Mouse (Mus musculus): ENCODE results near the gene Megf8.
"Not testable (repeated sequence)": the region's sequence is repeated elsewhere in the genome, so short reads cannot be mapped to it uniquely, and the experiment has no call there.

The Megf8 gene

DNA sequence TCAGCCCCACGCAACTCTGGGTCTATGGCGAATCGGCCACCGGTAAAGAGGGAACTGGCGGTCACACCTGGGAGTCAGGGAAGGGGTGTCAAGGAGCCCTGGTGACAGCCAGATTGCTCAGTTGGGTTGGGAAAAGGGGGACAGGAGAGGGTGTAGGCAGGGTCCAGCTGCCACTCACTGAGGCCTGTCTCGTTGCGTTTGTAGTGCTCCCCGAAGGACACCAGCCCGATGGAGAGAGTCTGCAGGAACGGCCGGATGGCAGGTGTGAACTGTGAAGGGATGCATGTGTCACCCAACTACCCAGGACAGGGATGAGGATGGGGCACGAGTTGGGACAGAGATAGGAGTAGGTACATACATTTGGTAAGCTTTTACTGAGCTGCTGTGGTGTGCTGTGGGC, 68.3 kb downstream of the Megf8 start:
- DNase-seq = no peak

DNA sequence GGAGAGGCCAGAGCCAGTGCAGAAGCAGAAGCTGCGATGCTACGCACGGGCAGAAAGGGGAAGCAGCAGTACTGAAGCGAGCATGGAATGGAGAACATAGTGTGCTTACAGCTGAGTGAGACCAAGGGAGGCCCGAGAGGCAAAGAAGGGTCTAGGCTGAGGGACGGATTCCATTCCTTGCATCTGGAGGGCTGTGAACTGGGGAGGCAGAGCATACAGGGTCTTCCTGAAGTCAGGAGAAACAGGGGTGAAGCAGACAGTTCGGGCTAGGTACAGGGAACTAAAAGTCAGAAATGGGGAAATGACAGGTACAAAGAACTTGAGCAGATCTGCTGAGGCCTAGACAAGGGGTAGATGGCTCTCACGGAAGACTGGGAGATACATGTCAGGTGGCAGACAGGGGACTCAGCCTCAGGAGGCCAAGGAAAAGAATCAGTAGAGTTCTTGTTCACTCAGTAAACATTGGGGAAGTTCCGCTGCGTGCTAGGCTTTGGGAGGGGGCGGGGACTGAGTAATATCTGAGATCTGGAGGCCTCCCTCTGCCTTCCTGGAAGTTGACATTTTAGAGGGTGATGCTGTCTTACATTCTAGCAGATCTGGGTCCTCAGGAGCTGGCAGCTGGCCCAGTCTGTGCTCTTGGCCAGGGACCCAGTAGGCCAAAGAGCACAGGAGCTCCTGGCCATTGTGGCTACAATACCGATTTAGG, 69.0 kb downstream of the Megf8 start:
- DNase-seq = peak; percentile 95

DNA sequence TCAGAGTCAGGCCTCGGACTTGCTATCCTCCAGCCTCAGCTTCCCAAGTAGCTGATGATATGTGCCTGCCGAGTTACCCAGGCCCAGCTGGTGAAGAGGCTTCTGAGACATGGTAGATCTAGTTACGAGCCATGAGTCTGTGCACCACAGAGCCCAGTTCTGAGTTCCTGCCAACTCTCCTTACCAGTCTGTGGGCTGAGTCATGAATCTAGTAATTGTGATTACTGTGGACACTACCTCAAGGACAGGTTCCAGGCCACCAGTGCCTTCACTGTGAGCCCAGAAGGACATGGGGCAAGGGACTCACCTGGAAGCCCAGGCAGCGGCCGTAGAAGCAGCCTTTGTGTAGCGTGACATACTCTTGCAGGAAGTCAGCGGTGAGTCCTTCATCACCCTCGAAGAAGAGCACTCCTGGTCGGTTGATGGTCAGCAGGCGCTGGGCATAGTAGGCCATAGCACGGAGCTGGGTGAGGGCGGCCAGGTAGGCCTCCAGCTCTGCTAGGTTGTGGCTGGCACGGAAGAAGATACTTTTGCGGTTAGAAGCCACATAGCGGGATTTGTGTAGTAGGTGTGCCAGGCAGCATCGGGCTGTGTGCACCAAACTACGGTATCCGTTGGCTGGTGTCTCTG, 71.0 kb downstream of the Megf8 start:
- no peak for DNase-seq

DNA sequence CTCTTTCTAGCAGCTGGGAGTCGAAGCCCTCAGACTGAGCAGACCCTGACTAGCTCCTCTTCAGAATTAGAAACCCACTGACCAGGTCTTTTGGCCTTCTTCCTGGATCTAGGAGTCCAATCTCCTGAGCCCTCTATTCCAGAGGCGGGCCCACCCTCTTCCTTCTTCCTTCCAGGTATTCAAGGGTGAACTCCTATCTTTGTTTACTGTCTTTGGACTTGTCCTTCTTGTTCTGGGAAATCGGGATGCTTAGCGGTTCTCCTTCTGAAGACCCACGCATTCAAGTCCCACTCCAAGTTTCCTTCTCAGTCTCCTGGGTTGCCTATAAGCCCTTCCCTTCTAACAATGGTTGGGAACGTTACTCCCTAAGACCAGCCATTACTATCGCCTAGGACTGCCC, 72.0 kb downstream of the Megf8 start:
- no peak for DNase-seq

DNA sequence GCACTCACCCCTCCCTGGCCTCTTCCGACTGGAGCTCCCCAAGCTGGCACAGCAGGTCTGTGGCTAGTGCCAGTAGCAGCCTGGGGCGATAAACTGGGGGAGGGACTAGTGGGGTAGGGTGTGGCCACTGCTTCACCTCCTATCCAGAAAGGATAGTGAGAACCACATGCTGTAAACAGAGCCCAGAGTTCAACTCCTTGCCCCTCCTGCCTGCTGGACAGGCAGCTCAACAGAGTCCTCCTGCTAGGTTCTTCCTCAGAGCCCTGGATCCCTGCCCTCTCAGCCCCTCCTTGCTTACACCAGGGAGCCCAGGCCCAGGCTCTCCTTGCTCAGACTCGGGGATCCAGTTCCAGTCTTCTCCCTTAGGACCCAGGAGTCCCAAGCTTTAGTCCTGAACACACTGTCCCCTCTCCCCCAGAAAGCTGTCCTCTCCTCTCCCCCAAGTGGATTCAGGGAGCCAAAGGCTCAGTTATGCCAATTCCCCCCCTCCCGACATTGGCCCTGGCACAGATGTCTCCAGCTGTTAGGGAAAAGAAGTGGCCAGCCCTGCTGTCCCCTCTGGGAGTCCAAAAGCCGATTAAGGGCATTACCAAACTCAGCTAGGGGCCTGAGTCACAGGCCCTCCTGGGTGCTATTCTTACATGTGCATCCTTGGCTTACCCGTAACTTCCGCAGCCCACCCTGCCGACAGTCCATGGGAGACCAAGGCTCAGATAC, 73.2 kb downstream of the Megf8 start:
- peak; percentile 88 to 92 for DNase-seq

DNA sequence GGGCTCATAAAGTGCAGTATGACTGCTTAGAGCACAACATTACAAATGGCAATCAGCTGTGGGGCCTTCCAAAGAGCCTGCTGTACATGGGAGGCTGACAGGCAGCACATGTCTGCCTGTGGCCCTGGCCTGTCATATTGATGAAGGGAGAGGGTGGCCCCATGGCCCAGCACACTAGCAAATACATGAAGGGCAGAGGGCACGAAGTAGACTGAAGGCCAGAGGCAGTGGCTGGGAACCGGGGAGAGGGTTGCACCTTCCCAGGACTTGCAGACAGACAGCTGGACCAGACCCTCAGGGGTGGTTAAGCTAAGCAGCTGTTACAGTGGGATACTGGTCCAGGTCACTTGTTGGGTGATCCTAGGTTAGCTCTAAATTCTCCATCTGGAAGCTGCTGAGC, 74.0 kb downstream of the Megf8 start:
- DNase-seq = no peak

DNA sequence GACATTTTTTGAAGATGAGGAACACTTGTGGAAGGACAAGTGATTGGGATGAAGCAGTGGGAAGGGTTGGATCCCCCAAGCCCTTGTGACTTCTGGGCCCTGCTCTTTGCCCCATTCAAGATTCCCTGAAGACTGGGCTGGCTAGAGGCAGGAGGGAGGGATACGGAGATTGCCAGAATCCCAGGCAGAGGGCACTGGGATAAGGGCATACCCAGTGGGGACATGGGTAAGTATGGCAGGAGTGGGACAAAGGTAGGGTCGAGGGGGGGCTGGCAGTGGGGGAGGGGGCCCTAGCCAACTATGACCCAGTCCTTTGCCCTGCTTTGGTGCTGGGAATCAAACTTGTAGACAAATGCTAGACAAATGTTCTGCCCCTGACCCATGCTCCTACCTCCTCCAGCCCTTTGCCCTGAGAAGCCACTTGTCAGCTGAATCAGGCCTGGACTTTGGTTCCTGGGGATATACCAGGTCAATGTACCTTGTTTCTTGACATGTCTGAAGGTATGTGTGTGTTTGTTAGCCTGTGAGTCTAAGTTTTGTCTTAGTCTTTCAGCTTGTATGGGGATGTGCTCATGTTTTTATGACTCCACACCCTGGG, 75.0 kb downstream of the Megf8 start:
- DNase-seq = peak; percentile 68 to 78

DNA sequence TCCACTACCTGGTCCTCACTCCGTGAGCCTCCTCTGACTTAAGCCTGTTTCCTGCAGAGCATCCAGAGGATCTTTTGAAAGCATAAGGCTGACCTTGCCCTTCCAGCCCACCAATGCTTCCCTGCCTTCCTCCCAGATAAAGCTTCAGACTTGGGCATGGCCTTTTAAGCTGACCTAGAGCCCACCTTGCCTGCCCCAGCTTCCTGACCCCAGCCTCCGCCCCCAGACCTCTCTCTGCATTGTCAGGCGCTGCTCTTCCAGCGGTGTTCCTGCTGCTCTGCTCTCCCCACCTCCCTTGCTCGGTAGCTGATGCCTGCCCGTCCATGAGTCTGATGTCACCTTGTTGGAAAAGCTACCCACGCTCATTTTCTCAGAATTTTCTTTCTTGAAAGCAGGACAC, 75.9 kb downstream of the Megf8 start:
- DNase-seq = no peak

DNA sequence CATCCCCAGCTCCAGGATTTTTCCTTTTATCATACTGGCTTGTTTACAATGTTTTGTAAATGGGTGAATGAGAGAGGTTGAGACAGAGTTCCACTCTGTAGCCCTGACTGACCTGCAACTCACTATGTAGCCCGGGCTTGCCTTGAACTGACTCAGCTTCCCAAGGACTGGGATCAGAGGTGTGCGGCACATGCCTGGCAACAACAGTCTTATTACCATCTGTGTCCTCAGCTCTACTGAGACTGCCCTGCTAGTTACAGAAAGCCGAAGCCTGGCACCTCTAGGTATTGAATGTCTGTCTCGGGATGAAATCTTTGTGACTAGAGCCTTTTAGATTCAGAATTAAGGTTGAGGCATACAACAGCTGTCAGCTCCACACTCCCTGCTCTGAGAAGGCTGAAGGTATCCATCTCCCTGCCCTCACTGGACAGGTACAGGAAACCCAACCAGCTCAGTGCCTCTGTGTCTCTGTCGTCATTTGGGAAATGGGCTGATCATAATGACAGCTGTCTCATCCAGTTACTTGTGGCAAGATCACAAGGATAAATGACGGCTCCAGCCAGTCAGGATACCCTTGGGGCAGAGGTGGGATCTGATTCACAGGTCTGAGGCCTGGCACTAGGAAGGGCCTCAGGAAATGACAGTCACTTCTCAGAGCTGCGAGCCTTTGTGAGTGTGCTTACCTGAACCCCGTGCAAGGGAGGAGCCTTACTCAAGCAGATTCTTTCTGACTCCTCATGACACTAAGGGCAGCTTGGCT, 76.7 kb downstream of the Megf8 start:
- DNase-seq = no peak

DNA sequence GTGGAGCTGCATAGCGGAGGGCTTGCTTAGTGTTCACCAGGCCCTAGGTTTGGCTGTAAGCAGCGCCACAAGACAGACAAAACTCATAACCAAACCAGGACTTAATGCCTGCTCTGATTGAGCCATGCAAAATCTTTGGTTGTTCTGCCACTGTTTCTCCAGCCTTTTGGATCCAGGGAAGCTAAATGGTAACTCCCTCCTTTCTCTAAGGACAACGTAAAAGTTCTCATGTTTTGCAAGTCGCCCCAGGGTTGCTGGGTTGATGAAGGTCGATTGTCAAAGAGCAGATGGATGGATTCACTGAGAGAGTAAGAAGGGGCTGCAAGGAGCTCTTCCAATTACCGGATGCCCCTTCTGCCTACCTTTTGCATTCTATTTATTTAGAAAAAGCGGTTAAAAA, 77.8 kb downstream of the Megf8 start:
- DNase-seq = no peak

DNA sequence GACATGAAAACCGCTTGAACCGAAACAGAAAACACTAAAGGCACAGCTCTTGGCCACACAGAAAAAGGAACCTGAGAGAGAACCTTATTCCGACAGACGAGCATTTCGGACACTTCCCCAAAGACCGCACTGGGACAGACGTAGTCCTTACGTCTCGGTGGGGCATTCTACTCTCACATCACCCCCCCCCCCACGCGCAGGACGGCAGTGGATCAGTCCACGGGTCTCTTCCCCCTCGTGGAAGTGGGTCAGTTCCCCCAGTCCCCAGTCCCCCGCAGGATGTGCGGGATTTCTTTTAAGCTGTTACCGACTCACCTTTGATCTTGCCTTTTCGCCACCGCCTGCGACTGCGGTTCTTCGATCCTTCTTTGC, 78.2 kb downstream of the Megf8 start:
- DNase-seq = no peak

DNA sequence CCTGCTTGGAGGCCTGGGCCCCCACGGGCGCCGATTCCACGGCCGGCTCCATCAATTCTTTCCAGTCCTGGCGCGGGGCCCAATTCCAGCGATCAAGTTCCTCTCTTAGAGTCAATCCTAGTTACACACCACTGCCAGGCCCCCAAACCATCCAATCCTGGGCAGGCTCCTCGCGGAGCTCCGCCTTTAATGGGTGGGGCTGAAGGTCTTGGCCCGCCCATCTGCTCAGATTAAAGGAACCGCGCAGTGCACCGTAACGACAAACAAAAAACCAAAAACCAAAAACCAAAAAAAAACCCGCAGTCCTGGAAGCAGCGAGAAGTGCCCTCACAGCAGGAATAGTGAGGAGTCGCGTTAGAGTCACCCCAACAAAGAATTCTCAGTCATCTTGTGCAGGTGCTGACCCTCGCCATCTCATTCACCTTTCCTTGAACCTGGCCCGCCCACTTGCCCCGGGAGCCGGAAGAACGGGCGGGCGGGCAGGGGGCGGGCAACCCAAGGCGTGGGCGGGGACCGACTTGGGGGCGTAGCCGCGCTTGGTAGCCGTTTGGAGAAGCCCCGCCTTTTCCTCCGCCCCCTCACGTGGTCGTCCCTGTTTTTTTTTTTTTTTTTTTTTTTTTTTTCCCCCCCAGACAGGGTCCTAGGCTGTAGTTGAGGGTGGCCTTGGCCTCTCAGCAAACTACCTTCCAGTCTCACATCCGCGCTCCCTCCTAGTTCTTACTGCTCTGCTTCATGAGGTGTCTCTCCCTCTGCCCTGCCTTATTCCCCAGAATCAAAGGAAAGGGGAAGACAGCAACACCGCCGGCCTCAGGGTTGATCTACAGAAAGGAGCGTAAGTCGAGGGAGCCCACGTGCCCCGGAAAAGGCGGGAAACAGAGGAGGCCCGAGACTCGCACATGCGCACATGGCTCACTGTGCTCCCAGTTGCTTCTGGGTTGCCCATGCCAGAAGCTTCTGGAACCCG, 78.9 kb downstream of the Megf8 start:
- DNase-seq = peak; percentile 96 to 97

DNA sequence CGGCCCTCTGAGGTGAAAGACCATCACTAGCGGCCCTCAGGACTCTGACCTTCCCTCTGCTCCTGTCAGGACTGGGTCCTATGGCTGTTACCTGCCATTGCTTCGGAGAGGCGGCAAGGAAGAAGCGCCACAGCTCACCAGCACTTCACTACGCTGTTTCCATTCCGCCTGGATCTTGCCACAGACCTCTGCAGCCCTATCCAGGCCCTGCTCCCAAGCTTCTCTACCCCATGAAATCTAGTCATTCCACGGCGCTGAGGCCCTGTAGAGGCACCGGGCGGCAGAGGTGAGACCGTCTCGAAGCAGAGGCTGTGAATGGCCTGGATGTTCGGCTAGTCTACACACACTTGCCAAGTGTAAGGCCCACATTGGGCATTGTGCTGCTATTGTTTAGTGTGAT, 79.7 kb downstream of the Megf8 start:
- no peak for DNase-seq

DNA sequence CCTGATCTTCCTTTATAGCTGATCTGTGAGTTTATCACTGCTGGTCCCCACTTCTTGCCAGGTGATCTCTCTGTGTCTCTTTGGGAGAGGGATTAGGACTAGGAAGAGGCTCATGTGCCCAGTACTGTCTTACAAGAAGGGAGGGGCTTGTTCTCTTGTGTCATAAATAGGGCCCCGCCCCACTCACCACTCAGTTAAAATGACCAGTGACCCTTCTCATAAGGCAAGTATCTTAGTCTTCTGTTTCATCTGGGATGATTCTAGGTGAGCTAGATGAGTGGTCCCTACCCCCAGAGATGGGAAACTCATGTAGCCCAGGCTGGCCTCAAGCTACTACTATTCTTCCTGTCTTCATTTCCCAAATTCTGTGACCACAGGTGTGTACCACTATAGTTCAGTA, 81.6 kb downstream of the Megf8 start, which contains the start of gene Lipe:
Gene Lipe (minus strand): TSS at position 101 of the 400 bp plus-strand sequence.
- no peak for DNase-seq

DNA sequence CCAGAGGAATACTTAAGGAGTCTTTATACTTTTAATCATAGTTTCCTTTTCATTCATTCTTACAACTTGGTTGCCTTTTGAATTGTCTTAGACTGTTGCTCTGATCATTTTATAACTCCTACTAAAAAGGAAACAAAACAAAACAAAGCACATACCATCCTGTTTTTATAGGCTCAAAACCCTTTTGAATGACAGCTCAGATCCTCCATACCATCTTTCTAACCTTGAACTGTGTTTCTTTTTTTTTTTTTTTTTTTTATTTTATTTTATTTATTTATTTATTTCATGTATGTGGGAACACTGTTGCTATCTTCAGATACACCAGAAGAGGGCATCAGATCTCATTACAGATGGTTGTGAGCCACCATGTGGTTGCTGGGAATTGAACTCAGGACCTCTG, 82.1 kb downstream of the Megf8 start:
- DNase-seq = not testable (repeated sequence)

DNA sequence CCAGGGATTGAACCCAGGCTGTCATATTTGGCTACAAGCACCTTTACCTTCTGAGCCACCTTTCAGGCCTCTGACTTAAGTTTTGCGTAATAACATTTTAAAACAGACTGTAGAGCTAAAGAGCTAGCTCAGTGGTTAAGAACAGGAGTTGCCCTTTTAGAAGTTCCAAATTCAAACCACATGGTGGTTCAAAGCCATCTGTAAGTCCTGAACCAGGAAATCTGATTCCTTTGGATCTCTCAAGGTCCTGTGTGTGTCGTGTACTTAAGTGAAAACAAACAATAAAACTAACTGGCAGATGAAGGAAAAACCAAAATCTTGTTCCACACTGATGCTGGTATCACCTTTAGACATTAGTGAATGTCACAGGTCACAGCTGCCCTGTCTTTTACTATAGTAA, 84.6 kb downstream of the Megf8 start:
- DNase-seq = no peak

DNA sequence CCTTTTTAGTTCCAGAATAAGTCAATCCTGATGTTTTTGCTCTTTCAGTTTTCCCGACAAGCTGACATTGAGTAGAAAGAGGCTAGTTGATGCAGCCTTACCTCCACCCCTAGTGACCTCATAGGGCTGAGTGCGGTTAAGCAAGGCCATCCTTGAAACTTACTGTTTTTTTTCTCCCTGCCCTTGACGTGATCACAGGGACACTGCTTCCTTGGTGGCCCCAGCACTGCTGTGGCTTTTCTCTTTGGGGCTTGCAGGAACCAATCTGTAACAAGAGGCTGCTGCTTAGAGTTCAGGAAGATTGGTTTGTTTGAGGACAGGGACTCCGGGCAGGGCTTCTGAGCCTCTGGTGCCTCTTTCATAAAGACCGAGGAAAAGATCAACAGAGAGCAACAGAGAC, 85.0 kb downstream of the Megf8 start:
- no peak for DNase-seq

DNA sequence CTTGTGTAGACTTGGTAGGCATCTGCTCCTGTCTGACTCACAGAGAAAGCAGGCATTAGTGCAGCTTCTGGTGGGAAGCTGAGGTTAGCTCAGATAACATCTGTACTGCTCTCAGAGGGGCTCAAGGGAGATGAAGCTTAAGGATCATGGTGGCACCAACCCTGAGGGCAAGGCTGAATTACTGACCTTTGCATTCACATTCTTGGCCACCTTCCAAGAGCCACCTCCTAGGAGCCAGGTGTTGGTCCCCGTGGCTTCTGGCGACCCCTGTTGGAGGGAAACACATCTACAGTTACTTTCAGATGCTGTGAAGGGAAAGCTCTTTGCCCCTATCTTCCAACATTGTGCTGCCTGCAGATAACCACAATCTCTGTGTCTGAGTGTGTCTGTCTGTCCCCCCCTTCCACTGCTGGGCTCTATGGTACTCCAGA, 85.7 kb downstream of the Megf8 start:
- DNase-seq = peak; percentile 84 to 86

DNA sequence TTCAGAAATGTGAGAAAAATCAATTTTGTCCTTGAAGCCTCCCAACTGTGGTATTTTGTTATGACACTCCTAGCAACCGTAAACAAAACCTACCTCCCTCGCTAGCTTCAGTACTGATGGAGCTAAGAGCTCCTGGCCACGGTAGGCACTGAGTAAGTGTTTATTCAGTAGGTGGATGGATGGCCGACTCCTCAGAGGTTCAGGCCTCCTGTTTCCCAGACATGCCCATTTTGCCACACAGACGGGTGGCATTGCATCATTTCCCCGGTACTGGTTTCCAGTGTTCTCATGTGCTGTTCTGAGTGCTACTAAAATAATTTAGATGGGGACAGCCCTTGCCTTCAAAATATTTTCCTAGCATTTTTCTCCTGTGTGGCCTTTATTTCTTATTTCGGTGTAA, 89.5 kb downstream of the Megf8 start:
- DNase-seq = no peak

DNA sequence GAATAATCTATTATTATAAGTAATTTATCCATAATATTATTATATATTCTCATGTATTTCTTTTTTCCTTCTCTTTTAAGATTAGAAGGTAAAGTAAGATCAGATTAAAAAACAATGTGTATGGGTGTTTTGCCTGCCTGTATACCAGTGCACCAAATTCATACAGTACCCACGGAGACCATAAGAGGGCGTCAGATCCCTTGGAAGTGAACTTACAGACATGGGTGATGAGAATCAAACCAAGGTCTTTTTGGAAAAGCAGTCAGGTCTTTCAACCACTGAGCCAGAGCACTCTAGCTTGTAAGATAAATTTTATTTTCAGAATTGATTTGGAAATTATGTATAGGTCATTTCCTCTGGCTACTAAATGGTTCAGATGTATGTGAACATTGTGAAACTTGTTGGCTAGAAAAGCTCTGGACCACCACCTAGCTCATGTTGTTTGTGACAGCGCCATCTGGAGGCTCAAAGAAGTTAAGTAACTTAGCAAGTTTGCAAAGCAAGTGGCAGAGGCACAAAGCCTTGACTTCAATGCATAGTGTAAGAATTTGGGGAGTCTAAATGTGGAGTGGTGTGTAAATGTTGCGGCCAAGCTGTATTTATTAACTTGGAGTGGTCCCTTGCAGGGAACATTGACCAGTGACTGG, 92.3 kb downstream of the Megf8 start:
- DNase-seq = no peak

DNA sequence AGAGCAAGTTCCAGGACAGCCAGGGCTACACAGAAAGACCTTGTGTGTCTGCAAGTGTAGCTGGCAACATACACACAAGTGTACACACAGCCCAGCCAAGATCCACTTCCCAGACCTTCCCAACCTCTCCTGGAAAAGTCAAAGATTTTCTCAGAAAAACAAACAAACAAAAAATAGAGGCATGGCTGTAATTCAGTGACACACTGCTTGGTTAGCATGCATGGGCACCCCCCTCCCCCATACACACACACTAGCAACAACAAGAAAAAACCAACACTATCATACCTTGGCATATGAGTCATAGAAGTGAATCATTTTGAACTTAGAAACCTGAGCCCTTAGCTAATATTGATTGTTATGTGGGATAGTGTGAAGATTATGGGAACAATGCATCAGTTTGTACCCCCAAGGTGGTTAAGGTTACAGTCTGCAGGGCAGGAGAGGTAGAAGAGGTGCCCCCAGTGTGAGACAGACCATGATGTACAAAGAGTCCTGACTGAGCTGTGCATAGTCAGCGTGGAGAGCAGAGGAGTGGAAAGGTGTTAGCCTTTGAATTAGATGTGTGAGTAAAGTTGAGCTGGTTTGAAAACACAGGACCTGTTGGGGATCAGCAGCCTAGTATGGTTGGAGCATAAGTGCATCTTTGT, 94.1 kb downstream of the Megf8 start:
- DNase-seq = no peak
